Mouse (Mus musculus) adrenal gland, adult 8-10 months (tissue): ENCODE data around the gene Bbs7. TPM values are rescaled to one million over a fixed set of nuclear protein-coding genes. Genes with fewer than 3 reads are reported as not detected.
A peak's percentile ranks its signal among the peaks of the same experiment; 100 is the strongest.
"Not testable (repeated sequence)": the region's sequence is repeated elsewhere in the genome, so short reads cannot be mapped to it uniquely, and the experiment has no call there.

ENCODE experiments used
- DNase-seq: peaks from one replicate; pipeline ENCODE4 v3.0.0; 2022
- total RNA-seq, 4 experiments: library from RNA; stranded (reverse); gene quantifications; 2 replicates each; pipeline ENCODE4 v1.2.4; 2022

Gene Bbs7
- total RNA-seq = 10 to 100 TPM in 3 of 4 experiments, 1 to 10 TPM in 1; 8.1 to 14.5 (median 13.9) TPM

GRCm38 (mm10) chr3:36613202-36613907 is at the start of gene Bbs7:
Bbs7 (minus strand) TSS chr3:36613477.
- DNase-seq = peak; percentile 94

- DNase-seq = not testable (repeated sequence)
Observed at GRCm38 (mm10) chr3:36645245-36645559, 31.9 kb upstream of the Bbs7 start.

- DNase-seq = no peak
Observed at GRCm38 (mm10) chr3:36644554-36645244, 31.4 kb upstream of the Bbs7 start.

GRCm38 (mm10) chr3:36643354-36643753 is 30.1 kb upstream of the Bbs7 start:
- DNase-seq = no peak

- DNase-seq = no peak
Observed at GRCm38 (mm10) chr3:36642736-36643135, 29.5 kb upstream of the Bbs7 start.

- DNase-seq = no peak
Observed at GRCm38 (mm10) chr3:36640787-36641186, 27.5 kb upstream of the Bbs7 start.

GRCm38 (mm10) chr3:36635449-36635848 is 22.2 kb upstream of the Bbs7 start:
- DNase-seq = no peak

GRCm38 (mm10) chr3:36626803-36627202 is 13.5 kb upstream of the Bbs7 start:
- no peak for DNase-seq

GRCm38 (mm10) chr3:36618181-36618580 is 4.9 kb upstream of the Bbs7 start:
- DNase-seq = no peak

GRCm38 (mm10) chr3:36613908-36614255 is 605 bp upstream of the Bbs7 start:
- DNase-seq = no peak

- DNase-seq = no peak
Observed at GRCm38 (mm10) chr3:36612687-36613086, 590 bp downstream of the Bbs7 start.

- no peak for DNase-seq
Observed at GRCm38 (mm10) chr3:36605894-36606783, 7.1 kb downstream of the Bbs7 start.

GRCm38 (mm10) chr3:36599773-36600172 is 13.5 kb downstream of the Bbs7 start:
- DNase-seq = not testable (repeated sequence)

- DNase-seq = no peak
Observed at GRCm38 (mm10) chr3:36598811-36599210, 14.5 kb downstream of the Bbs7 start.

- DNase-seq = peak; percentile 98
Observed at GRCm38 (mm10) chr3:36571827-36572378, 41.4 kb downstream of the Bbs7 start, which contains the start of gene Ccna2. Ccna2 (minus strand) TSS chr3:36572150.

GRCm38 (mm10) chr3:36571361-36571826 is 41.9 kb downstream of the Bbs7 start:
- no peak for DNase-seq

- no peak for DNase-seq
Observed at GRCm38 (mm10) chr3:36569836-36570235, 43.4 kb downstream of the Bbs7 start.

- DNase-seq = no peak
Observed at GRCm38 (mm10) chr3:36563666-36564065, 49.6 kb downstream of the Bbs7 start.

GRCm38 (mm10) chr3:36559606-36560005 is 53.7 kb downstream of the Bbs7 start:
- no peak for DNase-seq

GRCm38 (mm10) chr3:36557601-36558000 is 55.7 kb downstream of the Bbs7 start:
- no peak for DNase-seq

- DNase-seq = peak; percentile 91
Observed at GRCm38 (mm10) chr3:36552406-36553047, 60.8 kb downstream of the Bbs7 start, which contains the start of gene Exosc9. Exosc9 (plus strand) TSS chr3:36552606.

- peak; percentile 25 for DNase-seq
Observed at GRCm38 (mm10) chr3:36551851-36552384, 61.4 kb downstream of the Bbs7 start.
